Mouse (Mus musculus) heart, postnatal 0 days (tissue): ENCODE results near the gene Tspyl1. TPM values are rescaled to one million over a fixed set of nuclear protein-coding genes. Genes with fewer than 3 reads are reported as not detected.

Experiments used
- ATAC-seq: fragments of 200-750 bp; cut with Nextera tagmentation; 2 replicates; pipeline ENCODE4 v1.8.0; 2017; ENCODE audit warnings: low read depth, moderate number of reproducible peaks, moderate library complexity; ENCODE audit not compliant: insufficient read depth
- DNase-seq: peaks from one replicate; pipeline ENCODE4 v3.0.0-alpha.2; 2016; ENCODE audit warnings: low spot score
- H3K27ac ChIP-seq: fragments of 300-500 bp; sonication (generic); 2 replicates; pipeline ENCODE4 v1.5.1; 2014; ENCODE audit warnings: low read depth, mild to moderate bottlenecking
- H3K27me3 ChIP-seq: fragments of 300-500 bp; sonication (generic); 2 replicates; pipeline ENCODE4 v1.6.1; 2014; ENCODE audit warnings: low read length, mixed read lengths; ENCODE audit not compliant: control insufficient read depth, insufficient read depth
- H3K36me3 ChIP-seq: fragments of 300-500 bp; sonication (generic); replicated peaks from 2 replicates; pipeline ENCODE4 v1.6.1; 2014; ENCODE audit warnings: low read length, mixed read lengths; ENCODE audit not compliant: control insufficient read depth, insufficient read depth
- H3K4me1 ChIP-seq: fragments of 300-500 bp; sonication (generic); 2 replicates; pipeline ENCODE4 v1.6.1; 2014; ENCODE audit warnings: antibody characterized with exemption; ENCODE audit not compliant: control insufficient read depth, insufficient read depth
- H3K4me2 ChIP-seq: fragments of 300-500 bp; sonication (generic); 2 replicates; pipeline ENCODE4 v1.6.1; 2014; ENCODE audit warnings: low read depth, mild to moderate bottlenecking, low read length, moderate library complexity
- H3K4me3 ChIP-seq: fragments of 300-500 bp; sonication (generic); 2 replicates; pipeline ENCODE4 v1.5.1; 2014; ENCODE audit warnings: low read depth, low read length
- H3K9ac ChIP-seq: fragments of 300-500 bp; sonication (generic); replicated peaks from 2 replicates; pipeline ENCODE4 v1.6.1; 2014; ENCODE audit warnings: low read depth, low read length, mixed read lengths
- H3K9me3 ChIP-seq: fragments of 300-500 bp; sonication (generic); replicated peaks from 2 replicates; pipeline ENCODE4 v1.6.1; 2016; ENCODE audit warnings: low read length; ENCODE audit not compliant: control insufficient read depth
- CTCF ChIP-seq: IDR thresholded peaks from 2 replicates; pipeline ENCODE4 v1.5.1; 2016; ENCODE audit warnings: antibody characterized with exemption, control low read depth, low read depth
- EP300 ChIP-seq: IDR thresholded peaks from 2 replicates; pipeline ENCODE4 v1.6.1; 2016; ENCODE audit warnings: antibody characterized with exemption, low read depth
- WGBS: fragments of 180-500 bp; shearing (Covaris S2); extraction: QIAGEN DNeasy Blood & Tissue Kit; methylation state at CpG from one replicate; pipeline ENCODE4 v1.1.7; 2014; 5-methylcytosine and 5-hydroxymethylcytosine counted together
- polyA plus RNA-seq: library from polyadenylated mRNA; unstranded; fragments of >200 nt; fragmentation: Nextera tagmentation; extraction: Ambion mirVana; gene quantifications from 2 replicates; pipeline ENCODE4 v1.2.1, GENCODE M21; 2015
- total RNA-seq: library from RNA; depleted of rRNA; stranded (reverse); fragments of >200 nt; gene quantifications from 2 replicates; pipeline ENCODE4 v1.2.3, GENCODE M21; 2014; ENCODE audit warnings: low replicate concordance; rRNA removed

The Tspyl1 gene
- total and polyA plus RNA-seq, 2 experiments from 2014 or later = 56.3 to 61.2 TPM

DNA sequence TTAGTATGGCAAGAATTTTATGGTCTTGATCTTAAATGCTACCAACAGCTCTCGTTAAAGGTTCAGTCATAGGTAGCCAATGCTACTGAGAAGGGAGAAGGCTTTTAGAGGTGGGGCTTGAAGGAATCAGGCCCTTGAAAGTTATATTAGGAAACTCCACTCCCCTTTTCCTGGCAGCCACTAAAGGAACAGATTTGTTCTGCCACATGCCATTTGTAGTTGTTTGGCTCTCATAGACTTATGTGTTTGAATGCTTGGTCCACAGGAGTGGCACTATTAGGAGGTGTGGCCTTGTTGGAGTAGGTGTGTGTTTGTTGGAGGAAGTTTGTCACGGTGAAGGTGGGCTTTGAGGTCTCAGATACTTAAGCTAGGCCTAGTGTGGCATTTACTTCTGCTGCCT lies 38.8 kb downstream of the Tspyl1 start:
- DNase-seq (no peak), ATAC-seq (no peak)
- WGBS = 56% methylated on average over 2 of the region's 2 CpGs
- Histone ChIP-seq H3K9ac (no peak overlapping the region), H3K36me3 (peaks cover 5% of the 10 kb centered on the region; the same call in 1 of the 2 replicates), H3K4me2 (no peak overlapping the region), H3K9me3 (no peaks in the 10 kb centered on the region), H3K4me1 (0 out of 2 replicates have a peak, but pooled peaks cover 6% of the 10 kb centered on the region), H3K27me3 (no peaks in the 10 kb centered on the region), H3K27ac (0 out of 2 replicates have a peak overlapping the region, but pooled peaks have one; percentile 15), H3K4me3 (no peak overlapping the region)
- no peak for TF ChIP-seq CTCF
- no peak for TF ChIP-seq EP300

DNA sequence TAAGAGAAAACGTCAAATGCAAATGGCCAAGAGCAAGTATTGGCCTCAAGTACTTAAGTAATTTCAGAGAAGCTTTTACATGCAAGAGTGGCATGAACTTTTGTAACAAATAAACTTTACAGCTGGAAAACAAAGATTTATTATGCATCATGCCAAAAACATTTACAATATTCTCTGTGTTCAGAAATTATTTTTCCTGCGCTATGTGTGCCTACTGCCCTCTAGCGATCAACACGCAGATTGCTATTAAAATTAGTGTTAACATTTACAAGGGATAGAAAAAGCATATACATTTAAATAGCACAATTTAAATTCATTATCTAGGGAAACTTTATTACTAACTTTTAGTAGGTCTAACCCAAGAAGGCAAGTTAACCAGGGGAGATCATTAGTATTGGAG lies 44.7 kb downstream of the Tspyl1 start:
- H3K9me3 ChIP-seq = no peaks in the 10 kb centered on the region
- no peaks in the 10 kb centered on the region for H3K4me1 ChIP-seq
- no peak overlapping the region for H3K27ac ChIP-seq
- no peak overlapping the region for H3K4me3 ChIP-seq
- TF ChIP-seq EP300 (no peak), CTCF (peak; percentile 82)
- no peak overlapping the region for H3K4me2 ChIP-seq
- no peaks in the 10 kb centered on the region for H3K27me3 ChIP-seq
- H3K36me3 ChIP-seq = peaks cover 5% of the 10 kb centered on the region; the same call in 1 of the 2 replicates
- 21% methylated on average over 4 of the region's 4 CpGs for WGBS
- H3K9ac ChIP-seq = no peak overlapping the region
- ATAC-seq (no peak), DNase-seq (peak; percentile 38)

GRCm38 (mm10) chr10:34327144-34327543 lies 45.2 kb downstream of the Tspyl1 start:
- ATAC-seq (no peak), DNase-seq (no peak)
- Histone ChIP-seq H3K36me3 (peaks cover under 1% of the 10 kb centered on the region; the same call in 1 of the 2 replicates), H3K27ac (no peak overlapping the region), H3K27me3 (no peaks in the 10 kb centered on the region), H3K4me1 (no peaks in the 10 kb centered on the region), H3K4me2 (no peak overlapping the region), H3K9ac (no peak overlapping the region), H3K4me3 (no peak overlapping the region), H3K9me3 (no peaks in the 10 kb centered on the region)
- TF ChIP-seq EP300 (no peak), CTCF (no peak)
- 49% methylated on average over 5 of the region's 5 CpGs for WGBS

DNA sequence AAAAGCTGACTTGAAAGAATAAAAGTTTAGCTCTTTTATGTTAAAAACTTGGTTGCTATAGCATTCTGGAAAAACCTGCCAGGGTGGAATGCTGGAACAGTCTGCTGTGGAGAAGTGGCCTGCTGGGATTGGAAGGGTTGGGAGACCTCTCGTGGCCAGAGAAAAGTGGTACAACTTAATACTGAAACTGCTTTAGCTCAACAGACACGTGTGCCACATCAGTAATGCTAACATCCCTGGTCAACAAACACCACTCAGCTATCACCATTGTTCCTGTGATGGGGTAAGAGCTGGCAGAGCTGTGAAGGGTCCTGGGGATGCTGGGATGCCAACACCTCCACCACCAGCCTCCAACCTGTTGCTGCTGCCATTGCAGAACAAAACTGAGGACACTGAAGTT lies 46.3 kb downstream of the Tspyl1 start:
- Histone ChIP-seq H3K9me3 (no peaks in the 10 kb centered on the region), H3K36me3 (no peaks in the 10 kb centered on the region), H3K9ac (no peak overlapping the region), H3K27me3 (no peaks in the 10 kb centered on the region), H3K27ac (no peak overlapping the region), H3K4me1 (no peaks in the 10 kb centered on the region), H3K4me3 (no peak overlapping the region), H3K4me2 (0 out of 2 replicates have a peak overlapping the region, but pooled peaks have one; percentile 15)
- DNase-seq (peak; percentile 73), ATAC-seq (peak; percentile 78)
- WGBS = 0% methylated on average over 2 of the region's 2 CpGs
- TF ChIP-seq EP300 (no peak), CTCF (peak; percentile 74)

Other genes with a start within 250 kb of the Tspyl1 start
- not detected in 2 replicates for gene Trappc3l, start 244.6 kb upstream of the Tspyl1 start, total RNA-seq
- not detected in 2 replicates for gene Trappc3l, start 244.6 kb upstream of the Tspyl1 start, polyA plus RNA-seq
- gene Calhm4, start 237.9 kb upstream of the Tspyl1 start, total RNA-seq = not detected in 2 replicates
- gene Calhm4, start 237.9 kb upstream of the Tspyl1 start, polyA plus RNA-seq = not detected in 2 replicates
- gene Calhm5, start 185.7 kb upstream of the Tspyl1 start, total RNA-seq = 1.7 and 2.4 TPM in 2 replicates
- gene Calhm5, start 185.7 kb upstream of the Tspyl1 start, polyA plus RNA-seq = 1.1 and 1.2 TPM in 2 replicates
- 0.70 TPM in 1 of 2 replicates, not detected in the other for gene Calhm6, start 154.2 kb upstream of the Tspyl1 start, total RNA-seq
- 0.41 and 0.49 TPM in 2 replicates for gene Calhm6, start 154.2 kb upstream of the Tspyl1 start, polyA plus RNA-seq
- 19.5 and 36.9 TPM in 2 replicates for gene Dse, start 74.5 kb upstream of the Tspyl1 start, total RNA-seq
- gene Dse, start 74.5 kb upstream of the Tspyl1 start, polyA plus RNA-seq = 5.8 and 6.1 TPM in 2 replicates
- gene Tspyl4, start 15.3 kb downstream of the Tspyl1 start, total RNA-seq = 28.6 and 29.8 TPM in 2 replicates
- gene Tspyl4, start 15.3 kb downstream of the Tspyl1 start, polyA plus RNA-seq = 14.2 and 15.4 TPM in 2 replicates
- gene Col10a1, start 107.8 kb downstream of the Tspyl1 start, total RNA-seq = 0.15 TPM in 1 of 2 replicates, not detected in the other
- 0.08 TPM in 2 replicates for gene Col10a1, start 107.8 kb downstream of the Tspyl1 start, polyA plus RNA-seq
- 0.42 and 6.8 TPM in 2 replicates for gene Nt5dc1, start 136.4 kb downstream of the Tspyl1 start, total RNA-seq
- 6.3 and 7.5 TPM in 2 replicates for gene Nt5dc1, start 136.4 kb downstream of the Tspyl1 start, polyA plus RNA-seq
- gene Frk, start 201.2 kb downstream of the Tspyl1 start, total RNA-seq = 0.97 and 3.5 TPM in 2 replicates
- 2.4 and 2.8 TPM in 2 replicates for gene Frk, start 201.2 kb downstream of the Tspyl1 start, polyA plus RNA-seq